Mouse (Mus musculus): ENCODE measurements at regions not wholly inside any gene's neighbourhood (a gene's known extent, or its start where the extent isn't known, plus 50 kb on each side); places are given as distances from the start of the nearest gene placed in this dataset.

GRCm38 (mm10) chr1:128535537-128536150 lies 56.4 kb downstream of the Cxcr4 start:
- Histone ChIP-seq H3K4me2 (ENCODE audit: low read depth, low read length) (no peak overlapping the region), H3K4me3 (ENCODE audit: low read length) (no peak overlapping the region), H3K27ac (ENCODE audit: low read length) (no peak overlapping the region), H3K9me3 (replicated peaks; ENCODE audit: control insufficient read depth, low read length) (no peaks in the 10 kb centered on the region), H3K4me1 (ENCODE audit: control insufficient read depth, insufficient read depth, low read length) (peaks cover 13% of the 10 kb centered on the region), H3K36me3 (ENCODE audit: control insufficient read depth, insufficient read depth) (no peaks in the 10 kb centered on the region), H3K27me3 (ENCODE audit: control insufficient read depth, insufficient read depth, low read length) (no peaks in the 10 kb centered on the region), H3K9ac (ENCODE audit: low read length) (no peak overlapping the region)
- ATAC-seq (replicated peaks; ENCODE audit: extremely low read depth, insufficient read depth, low FRiP score): no peak
- 53% methylated on average over 10 of the region's 10 CpGs for WGBS

GRCm38 (mm10) chr1:128532632-128533031 lies 59.5 kb downstream of the Cxcr4 start:
- WGBS: 5% methylated on average over 4 of the region's 4 CpGs
- H3K27ac ChIP-seq (ENCODE audit: low read length): no peak overlapping the region
- no peak for ATAC-seq (replicated peaks; ENCODE audit: extremely low read depth, insufficient read depth, low FRiP score)
- no peaks in the 10 kb centered on the region for H3K36me3 ChIP-seq (ENCODE audit: control insufficient read depth, insufficient read depth)
- no peak overlapping the region for H3K4me2 ChIP-seq (ENCODE audit: low read depth, low read length)
- H3K9me3 ChIP-seq (replicated peaks; ENCODE audit: control insufficient read depth, low read length): no peaks in the 10 kb centered on the region
- peaks cover 13% of the 10 kb centered on the region for H3K4me1 ChIP-seq (ENCODE audit: control insufficient read depth, insufficient read depth, low read length)
- no peak overlapping the region for H3K4me3 ChIP-seq (ENCODE audit: low read length)
- H3K27me3 ChIP-seq (ENCODE audit: control insufficient read depth, insufficient read depth, low read length): no peaks in the 10 kb centered on the region
- no peak overlapping the region for H3K9ac ChIP-seq (ENCODE audit: low read length)

- Histone ChIP-seq H3K36me3 (ENCODE audit: control insufficient read depth, insufficient read depth) (no peaks in the 10 kb centered on the region), H3K27me3 (ENCODE audit: control insufficient read depth, insufficient read depth, low read length) (no peaks in the 10 kb centered on the region), H3K27ac (ENCODE audit: low read length) (no peak overlapping the region), H3K4me2 (ENCODE audit: low read depth, low read length) (no peak overlapping the region), H3K9ac (ENCODE audit: low read length) (no peak overlapping the region), H3K4me1 (ENCODE audit: control insufficient read depth, insufficient read depth, low read length) (peaks cover 13% of the 10 kb centered on the region), H3K4me3 (ENCODE audit: low read length) (no peak overlapping the region), H3K9me3 (replicated peaks; ENCODE audit: control insufficient read depth, low read length) (no peaks in the 10 kb centered on the region)
- no peak for ATAC-seq (replicated peaks; ENCODE audit: extremely low read depth, insufficient read depth, low FRiP score)
- 79% methylated on average over 4 of the region's 4 CpGs for WGBS
Measured at GRCm38 (mm10) chr1:128529808-128530545, 62.1 kb downstream of the Cxcr4 start.

- 87% methylated on average over 4 of the region's 4 CpGs for WGBS
- H3K9ac ChIP-seq (ENCODE audit: low read length): no peak overlapping the region
- no peak overlapping the region for H3K27ac ChIP-seq (ENCODE audit: low read length)
- H3K9me3 ChIP-seq (replicated peaks; ENCODE audit: control insufficient read depth, low read length): no peaks in the 10 kb centered on the region
- H3K27me3 ChIP-seq (ENCODE audit: control insufficient read depth, insufficient read depth, low read length): no peaks in the 10 kb centered on the region
- H3K36me3 ChIP-seq (ENCODE audit: control insufficient read depth, insufficient read depth): no peaks in the 10 kb centered on the region
- H3K4me3 ChIP-seq (ENCODE audit: low read length): no peak overlapping the region
- ATAC-seq (replicated peaks; ENCODE audit: extremely low read depth, insufficient read depth, low FRiP score): no peak
- no peaks in the 10 kb centered on the region for H3K4me1 ChIP-seq (ENCODE audit: control insufficient read depth, insufficient read depth, low read length)
- H3K4me2 ChIP-seq (ENCODE audit: low read depth, low read length): no peak overlapping the region
Measured at GRCm38 (mm10) chr1:128519234-128519633, 72.9 kb downstream of the Cxcr4 start.

GRCm38 (mm10) chr1:128518514-128518913 lies 73.6 kb downstream of the Cxcr4 start:
- Histone ChIP-seq H3K4me1 (ENCODE audit: control insufficient read depth, insufficient read depth, low read length) (no peaks in the 10 kb centered on the region), H3K36me3 (ENCODE audit: control insufficient read depth, insufficient read depth) (no peaks in the 10 kb centered on the region), H3K9ac (ENCODE audit: low read length) (no peak overlapping the region), H3K27me3 (ENCODE audit: control insufficient read depth, insufficient read depth, low read length) (no peaks in the 10 kb centered on the region), H3K4me2 (ENCODE audit: low read depth, low read length) (no peak overlapping the region), H3K9me3 (replicated peaks; ENCODE audit: control insufficient read depth, low read length) (no peaks in the 10 kb centered on the region), H3K27ac (ENCODE audit: low read length) (no peak overlapping the region), H3K4me3 (ENCODE audit: low read length) (no peak overlapping the region)
- WGBS: 87% methylated on average over 5 of the region's 5 CpGs
- no peak for ATAC-seq (replicated peaks; ENCODE audit: extremely low read depth, insufficient read depth, low FRiP score)

- H3K4me2 ChIP-seq (ENCODE audit: low read depth, low read length): no peak overlapping the region
- no peaks in the 10 kb centered on the region for H3K9me3 ChIP-seq (replicated peaks; ENCODE audit: control insufficient read depth, low read length)
- no peak overlapping the region for H3K27ac ChIP-seq (ENCODE audit: low read length)
- no peak overlapping the region for H3K4me3 ChIP-seq (ENCODE audit: low read length)
- H3K36me3 ChIP-seq (ENCODE audit: control insufficient read depth, insufficient read depth): no peaks in the 10 kb centered on the region
- H3K4me1 ChIP-seq (ENCODE audit: control insufficient read depth, insufficient read depth, low read length): no peaks in the 10 kb centered on the region
- no peaks in the 10 kb centered on the region for H3K27me3 ChIP-seq (ENCODE audit: control insufficient read depth, insufficient read depth, low read length)
- WGBS: 89% methylated on average over 1 of the region's 1 CpGs
- H3K9ac ChIP-seq (ENCODE audit: low read length): no peak overlapping the region
- ATAC-seq (replicated peaks; ENCODE audit: extremely low read depth, insufficient read depth, low FRiP score): no peak
Measured at GRCm38 (mm10) chr1:128517351-128517750, 74.7 kb downstream of the Cxcr4 start.

GRCm38 (mm10) chr1:128514327-128514726 lies 77.8 kb downstream of the Cxcr4 start:
- Histone ChIP-seq H3K9me3 (replicated peaks; ENCODE audit: control insufficient read depth, low read length) (no peaks in the 10 kb centered on the region), H3K4me2 (ENCODE audit: low read depth, low read length) (no peak overlapping the region), H3K9ac (ENCODE audit: low read length) (no peak overlapping the region), H3K36me3 (ENCODE audit: control insufficient read depth, insufficient read depth) (no peaks in the 10 kb centered on the region), H3K4me1 (ENCODE audit: control insufficient read depth, insufficient read depth, low read length) (no peaks in the 10 kb centered on the region), H3K27ac (ENCODE audit: low read length) (no peak overlapping the region), H3K4me3 (ENCODE audit: low read length) (no peak overlapping the region), H3K27me3 (ENCODE audit: control insufficient read depth, insufficient read depth, low read length) (no peaks in the 10 kb centered on the region)
- 85% methylated on average over 1 of the region's 1 CpGs for WGBS
- ATAC-seq (replicated peaks; ENCODE audit: extremely low read depth, insufficient read depth, low FRiP score): no peak

- H3K27me3 ChIP-seq (ENCODE audit: control insufficient read depth, insufficient read depth, low read length): no peaks in the 10 kb centered on the region
- no peak for ATAC-seq (replicated peaks; ENCODE audit: extremely low read depth, insufficient read depth, low FRiP score)
- no peak overlapping the region for H3K9ac ChIP-seq (ENCODE audit: low read length)
- WGBS: 80% methylated on average over 2 of the region's 2 CpGs
- H3K4me1 ChIP-seq (ENCODE audit: control insufficient read depth, insufficient read depth, low read length): no peaks in the 10 kb centered on the region
- H3K27ac ChIP-seq (ENCODE audit: low read length): no peak overlapping the region
- H3K36me3 ChIP-seq (ENCODE audit: control insufficient read depth, insufficient read depth): no peaks in the 10 kb centered on the region
- no peak overlapping the region for H3K4me2 ChIP-seq (ENCODE audit: low read depth, low read length)
- no peaks in the 10 kb centered on the region for H3K9me3 ChIP-seq (replicated peaks; ENCODE audit: control insufficient read depth, low read length)
- no peak overlapping the region for H3K4me3 ChIP-seq (ENCODE audit: low read length)
Measured at GRCm38 (mm10) chr1:128513911-128514310, 78.2 kb downstream of the Cxcr4 start.

GRCm38 (mm10) chr1:128513153-128513552 lies 78.9 kb downstream of the Cxcr4 start:
- ATAC-seq (replicated peaks; ENCODE audit: extremely low read depth, insufficient read depth, low FRiP score): no peak

More at GRCm38 (mm10) chr1:128513153-128513552, 78.9 kb downstream of the Cxcr4 start:
- 76% methylated on average over 4 of the region's 4 CpGs for WGBS
- Histone ChIP-seq H3K4me2 (ENCODE audit: low read depth, low read length) (no peak overlapping the region), H3K9me3 (replicated peaks; ENCODE audit: control insufficient read depth, low read length) (no peaks in the 10 kb centered on the region), H3K27me3 (ENCODE audit: control insufficient read depth, insufficient read depth, low read length) (no peaks in the 10 kb centered on the region), H3K36me3 (ENCODE audit: control insufficient read depth, insufficient read depth) (no peaks in the 10 kb centered on the region), H3K4me3 (ENCODE audit: low read length) (no peak overlapping the region), H3K4me1 (ENCODE audit: control insufficient read depth, insufficient read depth, low read length) (no peaks in the 10 kb centered on the region), H3K9ac (ENCODE audit: low read length) (no peak overlapping the region), H3K27ac (ENCODE audit: low read length) (no peak overlapping the region)
